Mouse (Mus musculus): ENCODE measurements around the gene Scrn2.

Scrn2 gene

DNA sequence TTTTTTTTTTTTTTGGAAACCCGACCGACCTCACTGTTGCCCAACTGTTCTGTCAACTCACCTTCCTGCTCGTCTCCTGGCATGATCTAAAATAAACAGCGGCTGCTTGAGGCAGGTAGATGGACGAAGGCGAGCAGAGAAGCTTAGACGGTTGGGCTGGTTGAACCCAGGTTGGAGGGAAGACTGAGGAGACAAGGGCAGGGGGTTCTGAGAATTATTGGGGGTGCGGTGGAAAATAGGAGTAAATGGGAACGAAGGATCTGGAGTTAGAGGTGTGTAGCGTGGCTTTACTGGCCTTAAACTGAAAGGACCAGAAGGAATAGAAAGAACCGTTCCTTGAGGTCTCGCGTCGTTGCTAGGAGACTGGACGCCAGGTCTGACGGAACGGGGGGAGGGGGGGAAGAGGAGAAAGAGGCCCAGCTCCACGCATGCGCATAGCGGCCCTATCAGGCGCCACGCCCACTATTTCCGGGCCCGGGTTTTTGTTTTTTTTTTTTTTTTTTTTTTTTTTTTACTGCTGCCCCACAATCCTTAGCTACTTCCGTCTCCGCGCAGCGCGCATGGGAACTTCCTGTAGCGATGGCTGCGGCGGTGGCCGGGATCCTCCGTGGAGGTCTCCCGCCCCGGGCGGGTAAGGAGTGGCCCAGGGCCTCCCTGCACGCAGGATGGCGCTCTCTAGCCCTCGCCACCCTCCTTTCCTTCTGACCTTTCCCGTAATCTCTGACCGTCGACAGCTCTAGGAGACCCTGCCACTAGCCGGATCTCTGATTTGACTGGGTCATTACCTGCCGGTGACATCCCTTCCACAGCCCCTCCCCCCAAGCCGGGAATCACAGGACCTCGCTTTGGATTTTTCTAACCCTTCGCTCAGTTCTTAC lies 11.5 kb downstream of the Scrn2 start, which contains the start of the genes Lrrc46 and Mrpl10:
Gene Lrrc46 (minus strand): TSS at position 386 of the 878 bp plus-strand sequence.
Gene Mrpl10 (plus strand): TSS at position 539 of the 878 bp plus-strand sequence.
- in situ Hi-C loops (cut with MboI; ENCODE audit: low pct_unique_long_range_greater_than_20kb in 1 of 2, low sequenced_read_pairs in 2 of 2, unreplicated experiment in 1 of 2), result no loop called here

DNA sequence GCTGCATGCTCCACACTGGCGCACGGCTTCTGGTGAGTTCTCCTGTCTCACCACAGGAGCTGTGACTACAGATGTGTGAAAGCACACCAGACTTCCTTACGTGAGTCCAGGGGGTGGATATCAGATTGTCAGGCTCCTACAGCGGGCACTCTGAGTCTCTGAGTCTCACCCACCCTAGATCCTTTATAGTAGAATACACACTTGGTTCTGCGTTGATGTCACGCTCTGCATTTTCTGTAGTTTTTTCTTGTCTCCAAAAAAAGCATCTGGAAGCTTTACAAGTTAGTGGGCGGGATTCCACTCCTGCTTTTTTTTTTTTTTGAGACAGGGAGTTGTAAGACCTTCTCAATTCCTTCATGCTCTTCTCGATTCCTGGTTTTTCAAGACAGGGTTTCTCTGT lies 15.2 kb downstream of the Scrn2 start:
- in situ Hi-C loops (cut with MboI; ENCODE audit: low pct_unique_long_range_greater_than_20kb in 1 of 2, low sequenced_read_pairs in 2 of 2, unreplicated experiment in 1 of 2), result no loop called here

DNA sequence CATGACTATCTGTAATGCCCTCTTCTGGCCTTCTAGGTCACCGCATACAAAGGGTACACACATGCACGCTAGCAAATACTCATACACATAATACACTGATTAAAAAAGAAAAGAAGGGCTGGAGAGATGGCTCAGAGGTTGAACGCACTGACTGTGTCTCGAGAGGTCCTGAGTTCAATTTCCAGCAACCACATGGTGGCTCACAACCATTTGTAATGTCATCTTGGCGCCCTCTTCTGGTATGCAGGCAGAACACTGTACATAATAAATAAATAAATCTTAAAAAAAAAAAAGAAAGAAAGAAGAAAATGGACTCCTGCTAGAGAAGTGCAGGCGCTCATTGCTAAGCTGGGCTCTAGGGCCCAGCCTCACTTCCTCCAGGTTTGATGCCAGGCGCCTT lies 16.1 kb downstream of the Scrn2 start:
- in situ Hi-C loops (cut with MboI; ENCODE audit: low pct_unique_long_range_greater_than_20kb in 1 of 2, low sequenced_read_pairs in 2 of 2, unreplicated experiment in 1 of 2), result no loop called here

DNA sequence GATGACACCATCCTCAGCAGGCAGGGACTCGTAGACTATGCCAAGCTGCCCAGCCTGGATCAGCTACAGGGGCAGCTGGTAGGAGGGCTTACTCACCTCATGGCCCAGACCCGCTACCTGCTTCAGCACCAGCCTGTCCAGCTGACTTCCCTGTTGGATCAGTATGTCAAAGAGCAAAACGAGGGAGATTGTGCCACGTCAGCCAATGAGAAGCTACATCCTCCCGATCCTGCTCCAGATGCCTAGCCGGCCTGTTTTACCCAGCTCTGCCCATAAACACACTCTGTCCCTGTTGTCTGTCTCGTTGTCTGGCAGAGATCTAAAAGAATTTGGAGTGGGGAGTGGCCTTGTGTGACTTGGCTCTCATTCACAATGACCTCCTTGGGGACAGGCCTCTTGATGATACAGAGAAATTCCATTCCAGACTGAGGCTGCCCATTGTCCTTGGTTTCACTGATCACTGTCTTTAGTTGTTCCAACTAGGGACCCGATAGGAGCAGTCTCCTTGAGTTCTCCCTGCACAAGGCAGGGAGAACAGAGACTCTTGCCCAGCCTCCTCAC lies 18.4 kb downstream of the Scrn2 start:
- in situ Hi-C loops (cut with MboI; ENCODE audit: low pct_unique_long_range_greater_than_20kb in 1 of 2, low sequenced_read_pairs in 2 of 2, unreplicated experiment in 1 of 2), result no loop called here

DNA sequence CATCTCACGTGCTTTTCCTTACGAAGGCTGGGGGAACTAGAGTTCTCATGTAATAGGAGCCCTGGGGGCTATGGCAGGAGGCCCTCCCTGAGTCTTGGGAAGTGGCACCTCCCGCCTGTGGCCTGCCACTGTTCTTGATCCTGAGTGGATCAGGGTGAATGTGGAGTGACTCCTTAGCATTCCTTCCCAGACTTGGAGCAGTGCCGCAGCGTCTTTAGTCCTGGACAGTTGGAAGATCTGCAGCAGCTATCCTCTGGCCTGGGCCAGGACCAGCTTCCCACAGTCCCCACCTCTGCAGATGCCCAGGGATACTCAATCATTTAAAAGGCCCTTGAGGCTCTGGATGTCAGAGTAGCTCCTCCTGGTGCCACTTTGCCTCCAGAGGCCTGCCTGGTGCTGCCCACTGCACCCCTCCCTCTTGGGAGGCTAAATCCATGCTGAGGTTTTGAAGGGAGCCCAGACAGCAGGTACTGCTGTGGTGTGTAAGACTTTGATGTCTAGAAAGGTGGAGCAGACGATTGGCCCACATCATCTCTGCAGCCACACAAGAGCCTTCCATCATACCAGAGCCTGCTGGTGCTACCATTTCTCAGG lies 19.9 kb downstream of the Scrn2 start:
- in situ Hi-C loops (cut with MboI; ENCODE audit: low pct_unique_long_range_greater_than_20kb in 1 of 2, low sequenced_read_pairs in 2 of 2, unreplicated experiment in 1 of 2), result no loop called here

DNA sequence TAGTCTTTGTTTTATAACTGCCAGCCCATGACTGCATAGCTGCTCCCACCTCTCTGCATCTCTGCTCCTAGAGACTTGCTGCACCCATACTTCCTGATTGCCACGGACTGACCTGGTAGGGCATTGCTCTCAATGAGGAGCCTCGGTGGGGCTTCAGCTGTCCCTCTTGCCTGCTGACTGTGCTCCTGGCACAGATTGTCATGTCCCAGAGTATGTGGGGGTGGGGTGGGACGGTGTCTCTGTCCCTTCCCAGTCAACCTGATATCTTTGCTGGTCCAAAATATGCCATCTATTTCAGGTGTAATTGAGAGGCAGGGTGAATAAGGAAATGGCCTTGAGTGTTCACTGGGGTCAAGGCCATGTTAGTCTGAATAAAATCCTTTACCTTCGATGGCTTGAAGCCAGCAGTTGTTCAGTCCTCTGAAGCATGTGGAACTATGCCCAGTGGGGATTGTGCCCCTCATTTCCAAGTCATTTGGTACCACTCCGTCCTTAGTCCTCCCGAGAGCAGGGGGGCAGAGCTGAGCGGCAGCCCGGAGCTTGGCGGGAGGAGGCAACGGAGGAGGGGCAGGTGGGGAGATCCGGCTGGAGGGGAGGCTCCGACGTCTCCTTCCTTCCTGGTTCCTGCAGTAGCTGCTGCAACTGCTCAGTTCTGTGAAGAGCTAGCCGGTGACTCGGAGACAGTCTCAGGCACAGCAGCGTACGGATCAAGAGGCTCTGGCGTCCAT lies 20.6 kb downstream of the Scrn2 start, which contains the start of gene Osbpl7:
Gene Osbpl7 (plus strand): TSS at position 413 of the 728 bp plus-strand sequence.
- in situ Hi-C loops (cut with MboI; ENCODE audit: low pct_unique_long_range_greater_than_20kb in 1 of 2, low sequenced_read_pairs in 2 of 2, unreplicated experiment in 1 of 2), result no loop called here

DNA sequence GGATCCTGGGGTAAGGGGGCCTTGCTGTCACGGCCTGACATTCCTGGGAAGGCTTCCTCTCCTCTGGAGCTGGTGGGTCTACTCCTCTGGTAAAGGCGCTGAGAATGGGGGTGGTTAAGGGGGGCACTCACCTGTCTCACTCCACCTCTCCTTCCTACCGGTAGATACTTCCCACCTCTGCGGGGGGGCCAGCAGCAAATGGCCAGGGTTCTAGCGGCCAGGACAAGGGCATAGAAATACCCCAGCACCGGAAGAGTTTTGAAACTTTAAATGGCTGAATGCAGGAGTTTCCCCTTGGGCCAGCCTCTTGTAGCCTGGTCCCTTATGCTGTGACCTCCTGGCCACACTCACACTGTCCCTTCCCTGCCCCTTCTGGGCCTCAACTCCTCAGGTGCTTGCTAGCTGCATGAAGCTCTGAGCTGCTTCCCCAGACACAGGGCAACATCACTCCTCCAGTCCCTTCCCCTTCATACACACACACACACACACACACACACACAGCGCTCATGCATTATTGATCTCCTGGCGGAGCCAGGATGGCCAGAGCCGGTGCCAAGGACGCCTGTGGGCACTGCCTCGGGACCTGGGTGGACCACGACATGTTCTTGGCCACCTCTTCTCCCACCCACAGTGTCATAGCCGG lies 21.3 kb downstream of the Scrn2 start:
- in situ Hi-C loops (cut with MboI; ENCODE audit: low pct_unique_long_range_greater_than_20kb in 1 of 2, low sequenced_read_pairs in 2 of 2, unreplicated experiment in 1 of 2), result no loop called here

DNA sequence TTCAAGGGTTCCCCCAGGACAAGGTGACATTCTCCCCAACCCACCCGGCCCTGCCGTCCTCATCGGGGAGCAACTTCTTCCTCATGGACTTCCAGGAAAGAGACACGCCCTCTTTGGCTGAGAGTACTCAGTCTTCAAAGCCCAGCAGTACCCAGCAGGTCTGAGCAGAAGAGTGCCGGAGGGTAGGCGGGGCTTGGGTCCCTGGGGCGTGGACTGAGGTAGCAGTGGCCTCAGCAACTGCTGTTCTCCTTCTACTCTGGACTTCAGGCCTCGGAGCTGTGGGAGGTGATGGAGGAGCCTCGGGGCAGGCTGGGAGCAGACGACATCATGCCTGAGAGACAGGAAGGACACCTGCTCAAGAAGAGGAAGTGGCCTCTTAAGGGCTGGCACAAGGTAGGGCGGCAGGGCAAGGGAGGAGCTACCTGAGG lies 22.5 kb downstream of the Scrn2 start:
- in situ Hi-C loops (cut with MboI; ENCODE audit: low pct_unique_long_range_greater_than_20kb in 1 of 2, low sequenced_read_pairs in 2 of 2, unreplicated experiment in 1 of 2), result no loop called here

DNA sequence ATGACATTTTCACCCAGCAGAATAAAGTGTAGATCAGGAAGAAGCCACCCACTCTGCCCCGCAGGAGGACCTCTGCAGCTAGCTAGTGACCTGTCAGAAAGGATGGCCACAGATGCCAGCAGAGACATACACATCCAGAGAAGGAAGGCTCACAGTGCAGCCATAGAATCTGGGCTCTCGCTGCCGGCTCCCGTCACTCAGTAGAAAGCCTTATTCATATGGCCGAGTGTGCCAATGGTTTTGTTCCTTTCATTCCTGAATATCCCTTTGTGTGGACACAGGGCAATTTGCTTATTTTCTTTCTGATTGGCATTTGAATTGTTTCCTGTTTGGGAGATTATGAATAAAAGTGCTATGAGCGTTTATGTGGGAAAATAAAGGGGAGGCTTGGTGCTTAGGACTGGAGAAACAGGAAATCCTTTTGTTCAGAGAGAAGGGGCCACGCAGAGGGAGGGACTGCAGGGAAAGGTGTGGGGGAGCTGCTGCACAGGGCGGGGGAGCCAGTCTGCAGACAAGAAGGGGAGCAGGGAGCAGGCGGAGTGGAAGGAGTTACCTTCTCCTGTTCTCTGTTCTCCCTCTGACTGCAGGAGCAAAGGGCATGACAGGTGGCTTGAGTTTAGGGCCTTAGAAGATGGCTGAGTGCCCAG lies 33.7 kb downstream of the Scrn2 start:
- in situ Hi-C loops (cut with MboI; ENCODE audit: low pct_unique_long_range_greater_than_20kb in 1 of 2, low sequenced_read_pairs in 2 of 2, unreplicated experiment in 1 of 2), result no loop called here

DNA sequence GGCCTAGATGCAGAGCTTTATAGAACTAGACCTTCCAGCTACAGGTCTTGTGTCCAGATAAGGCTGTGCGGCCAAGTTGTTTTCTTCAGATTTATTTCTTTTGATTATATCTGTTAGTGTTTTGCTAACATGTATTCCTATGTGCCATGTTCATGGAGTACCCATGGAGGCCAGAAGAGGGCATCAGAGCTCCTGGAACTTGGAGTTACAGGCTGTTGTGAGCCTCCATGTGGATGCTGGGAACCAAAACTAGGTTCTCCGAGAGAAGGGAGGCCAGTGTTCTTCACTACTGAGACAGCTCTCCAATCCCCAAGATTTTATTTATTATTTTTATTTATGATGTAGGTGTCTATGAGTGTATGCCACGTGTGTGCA lies 34.2 kb downstream of the Scrn2 start:
- in situ Hi-C loops (cut with MboI; ENCODE audit: low pct_unique_long_range_greater_than_20kb in 1 of 2, low sequenced_read_pairs in 2 of 2, unreplicated experiment in 1 of 2), result no loop called here

DNA sequence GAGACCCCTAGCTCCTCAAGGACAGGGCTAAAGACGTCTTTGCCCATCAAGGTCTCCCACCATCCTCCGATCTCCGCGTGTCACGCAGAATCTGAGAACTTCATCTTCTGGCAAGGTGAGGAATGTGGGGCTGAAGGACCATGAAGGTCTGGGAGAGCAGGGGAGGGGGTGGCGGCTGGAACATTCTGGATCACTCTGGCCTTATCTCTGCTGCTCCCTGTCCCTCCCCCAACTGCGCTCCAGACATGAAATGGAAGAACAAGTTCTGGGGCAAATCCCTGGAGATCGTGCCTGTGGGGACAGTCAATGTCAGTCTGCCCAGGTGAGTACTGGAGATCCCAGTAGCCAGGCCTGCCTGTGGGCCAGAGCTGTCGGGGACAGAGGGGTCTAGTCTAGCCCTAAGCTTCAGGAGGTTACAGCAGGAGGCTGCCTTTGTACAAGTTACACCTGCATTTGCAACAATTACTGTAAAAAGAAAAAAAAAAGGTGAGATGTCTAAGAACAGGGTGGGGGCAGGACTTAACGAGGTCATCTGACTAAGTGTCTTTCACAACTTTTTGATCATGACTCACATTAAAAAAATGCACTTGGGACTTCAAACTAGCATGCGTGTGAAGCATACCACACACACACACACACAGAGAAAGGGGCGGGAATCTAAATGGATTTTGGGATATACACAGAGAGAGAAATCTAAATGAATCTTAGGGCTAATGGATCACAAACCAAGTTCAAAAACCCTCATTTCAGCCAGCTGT lies 36.0 kb downstream of the Scrn2 start:
- in situ Hi-C loops (cut with MboI; ENCODE audit: low pct_unique_long_range_greater_than_20kb in 1 of 2, low sequenced_read_pairs in 2 of 2, unreplicated experiment in 1 of 2), result no loop called here

DNA sequence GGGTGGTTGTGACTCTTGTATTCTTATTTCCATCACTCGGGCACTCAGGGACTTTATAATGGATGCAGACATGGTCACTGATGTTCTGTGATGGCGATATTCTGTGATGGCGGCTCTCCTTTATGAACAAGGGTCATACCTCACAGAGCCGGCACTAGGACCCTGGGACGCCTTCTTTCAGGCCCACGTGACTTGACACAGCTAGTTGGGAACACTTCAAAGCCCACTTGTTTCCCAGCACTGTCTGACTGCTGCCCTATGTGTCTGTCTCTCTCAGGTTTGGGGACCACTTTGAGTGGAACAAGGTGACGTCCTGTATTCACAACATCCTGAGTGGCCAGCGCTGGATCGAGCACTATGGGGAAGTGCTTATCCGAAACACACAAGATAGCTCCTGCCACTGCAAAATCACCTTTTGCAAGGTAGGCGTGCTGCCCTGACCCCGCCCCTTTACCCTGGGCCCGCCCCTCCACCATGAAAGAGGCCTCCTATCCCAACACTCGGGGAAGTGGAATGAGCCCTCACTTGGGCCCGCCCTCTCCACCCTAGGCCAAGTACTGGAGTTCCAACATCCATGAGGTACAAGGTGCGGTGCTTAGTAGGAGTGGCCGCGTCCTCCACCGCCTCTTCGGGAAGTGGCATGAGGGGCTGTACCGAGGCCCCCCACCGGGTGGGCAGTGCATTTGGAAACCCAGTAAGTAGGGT lies 37.1 kb downstream of the Scrn2 start:
- in situ Hi-C loops (cut with MboI; ENCODE audit: low pct_unique_long_range_greater_than_20kb in 1 of 2, low sequenced_read_pairs in 2 of 2, unreplicated experiment in 1 of 2), result no loop called here

DNA sequence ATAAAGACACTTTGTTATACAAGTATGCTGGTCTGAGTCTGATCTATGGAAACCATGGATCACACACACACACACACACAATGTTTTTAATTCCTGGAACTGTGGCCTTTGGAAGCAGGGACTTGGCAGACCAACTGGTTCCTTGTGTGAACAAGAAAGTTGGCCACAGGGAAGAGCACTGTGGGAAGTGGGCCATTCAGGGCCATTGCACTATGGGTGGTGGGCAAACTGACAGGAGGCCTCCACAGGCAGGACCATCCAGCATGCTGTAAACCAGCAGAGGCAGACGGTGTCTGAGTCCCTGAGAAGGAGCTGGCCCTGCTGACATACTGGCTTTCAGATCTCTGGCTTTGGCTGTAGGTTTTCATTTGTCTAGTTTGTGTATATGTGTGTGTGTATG lies 39.6 kb downstream of the Scrn2 start:
- in situ Hi-C loops (cut with MboI; ENCODE audit: low pct_unique_long_range_greater_than_20kb in 1 of 2, low sequenced_read_pairs in 2 of 2, unreplicated experiment in 1 of 2), result no loop called here

DNA sequence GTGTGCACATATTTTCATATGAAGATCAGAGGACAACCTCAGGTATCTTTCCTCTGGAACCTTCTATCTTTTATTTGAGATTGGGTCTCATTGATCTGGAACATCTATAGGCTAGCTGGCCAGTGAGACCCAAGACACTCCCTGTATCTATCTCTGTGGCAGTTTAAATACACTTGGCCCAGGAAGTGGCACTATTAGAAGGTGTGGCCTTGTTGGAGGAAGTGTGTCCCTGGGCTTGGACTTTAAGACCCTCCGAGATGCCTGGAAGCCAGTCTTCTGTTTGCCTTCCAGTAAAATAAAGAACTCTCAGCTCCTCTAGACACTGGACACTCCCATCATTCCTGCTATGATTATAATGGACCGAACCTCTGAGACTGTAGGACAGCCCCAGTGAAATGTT lies 40.0 kb downstream of the Scrn2 start:
- in situ Hi-C loops (cut with MboI; ENCODE audit: low pct_unique_long_range_greater_than_20kb in 1 of 2, low sequenced_read_pairs in 2 of 2, unreplicated experiment in 1 of 2), result no loop called here

DNA sequence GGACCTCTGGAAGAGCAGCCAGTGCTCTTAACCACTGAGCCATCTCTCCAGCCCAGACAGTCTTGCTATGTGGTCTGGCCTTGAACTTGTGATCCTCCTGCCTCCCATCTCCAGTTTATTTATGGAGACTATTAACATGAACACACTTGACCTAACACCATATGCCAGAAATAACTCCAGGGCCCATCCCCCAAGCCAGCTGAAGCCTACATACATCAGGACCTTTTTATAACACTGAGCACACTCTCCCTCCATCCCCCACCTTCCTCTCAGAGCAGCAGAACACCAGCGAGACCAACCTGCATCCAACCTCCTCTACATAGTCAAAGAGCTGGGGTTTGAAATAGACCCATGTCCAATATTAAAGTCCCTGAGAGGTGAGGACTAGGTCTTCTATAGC lies 41.4 kb downstream of the Scrn2 start:
- in situ Hi-C loops (cut with MboI; ENCODE audit: low pct_unique_long_range_greater_than_20kb in 1 of 2, low sequenced_read_pairs in 2 of 2, unreplicated experiment in 1 of 2), result no loop called here

DNA sequence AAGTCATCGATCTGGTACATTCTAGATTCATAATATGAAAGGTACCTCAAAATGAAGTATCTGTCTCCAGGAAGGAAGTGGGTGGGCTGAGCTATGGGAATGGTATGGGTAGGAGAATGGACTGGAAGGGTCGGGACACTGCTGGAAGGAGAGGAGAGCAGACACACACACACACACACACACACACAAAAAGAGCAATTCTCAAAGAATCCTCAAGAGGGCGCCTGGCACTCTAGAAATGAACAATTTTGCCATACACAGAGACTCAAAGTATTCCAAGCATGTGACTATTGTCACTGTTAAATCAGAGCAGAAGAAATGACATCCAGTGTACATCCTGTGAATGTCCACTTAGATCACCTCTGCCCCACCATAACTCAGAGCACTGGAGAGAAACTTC lies 42.8 kb downstream of the Scrn2 start:
- in situ Hi-C loops (cut with MboI; ENCODE audit: low pct_unique_long_range_greater_than_20kb in 1 of 2, low sequenced_read_pairs in 2 of 2, unreplicated experiment in 1 of 2), result no loop called here

DNA sequence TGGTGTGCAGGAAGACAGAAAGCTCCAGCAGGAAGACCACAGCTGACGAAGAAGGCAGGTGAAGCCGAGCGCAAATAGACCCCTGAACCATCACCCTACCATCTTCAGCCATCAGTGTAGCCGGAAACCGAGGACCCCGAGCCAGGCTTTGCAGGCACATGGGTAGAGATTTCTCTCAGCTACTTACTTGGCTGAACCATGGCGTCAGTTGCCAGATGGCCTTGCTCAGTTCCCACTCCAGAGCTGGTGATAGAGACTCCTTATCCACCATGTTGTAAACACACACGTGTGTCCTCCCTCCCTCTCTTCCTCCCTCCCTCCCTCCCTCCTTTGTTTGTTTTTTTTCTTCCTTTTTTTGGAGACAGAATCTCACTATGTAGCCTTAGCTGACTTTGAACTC lies 44.5 kb downstream of the Scrn2 start:
- in situ Hi-C loops (cut with MboI; ENCODE audit: low pct_unique_long_range_greater_than_20kb in 1 of 2, low sequenced_read_pairs in 2 of 2, unreplicated experiment in 1 of 2), result no loop called here

Measured in mouse embryonic stem cell (cell line).